Mouse (Mus musculus): ENCODE data around the gene Hlcs. TPM values are rescaled to one million over a fixed set of nuclear protein-coding genes. Genes with fewer than 3 reads are reported as not detected.

Hlcs gene
- polyA plus RNA-seq, 1 experiment: 7.8 TPM

- no peaks in the 10 kb centered on the region for H3K27me3 ChIP-seq (ENCODE audit: control insufficient read depth, insufficient read depth, low read length)
- TF ChIP-seq POLR2A (IDR thresholded peaks at IDR 0.05; ENCODE audit: control insufficient read depth, extremely low read depth, insufficient read depth, low read length, poor library complexity): no peak
- TF ChIP-seq CTCF (IDR thresholded peaks at IDR 0.05; ENCODE audit: borderline replicate concordance, control insufficient read depth, extremely low read depth, insufficient read depth, low read length, poor library complexity): no peak
- H3K36me3 ChIP-seq (ENCODE audit: control insufficient read depth, insufficient read depth, low read length): no peaks in the 10 kb centered on the region
- no peak for DNase-seq
- no peak overlapping the region for H3K27ac ChIP-seq (ENCODE audit: control insufficient read depth, insufficient read depth, low read length)
- 89% methylated on average over 21 of the region's 21 CpGs for WGBS
- H3K4me1 ChIP-seq (replicated peaks; ENCODE audit: control insufficient read depth, insufficient read depth, low read length): no peaks in the 10 kb centered on the region
- no peak overlapping the region for H3K4me3 ChIP-seq (ENCODE audit: control insufficient read depth, insufficient read depth, low read length)
These were observed 136.1 kb downstream of the Hlcs start for GRCm38 (mm10) chr16:94176997-94177857.

- TF ChIP-seq CTCF (IDR thresholded peaks at IDR 0.05; ENCODE audit: borderline replicate concordance, control insufficient read depth, extremely low read depth, insufficient read depth, low read length, poor library complexity) (no peak), POLR2A (IDR thresholded peaks at IDR 0.05; ENCODE audit: control insufficient read depth, extremely low read depth, insufficient read depth, low read length, poor library complexity) (no peak)
- Histone ChIP-seq H3K27me3 (ENCODE audit: control insufficient read depth, insufficient read depth, low read length) (no peaks in the 10 kb centered on the region), H3K36me3 (ENCODE audit: control insufficient read depth, insufficient read depth, low read length) (no peaks in the 10 kb centered on the region), H3K4me1 (replicated peaks; ENCODE audit: control insufficient read depth, insufficient read depth, low read length) (no peaks in the 10 kb centered on the region), H3K4me3 (ENCODE audit: control insufficient read depth, insufficient read depth, low read length) (no peak overlapping the region), H3K27ac (ENCODE audit: control insufficient read depth, insufficient read depth, low read length) (no peak overlapping the region)
- 73% methylated on average over 7 of the region's 7 CpGs for WGBS
- DNase-seq: no peak
These were observed 137.9 kb downstream of the Hlcs start for GRCm38 (mm10) chr16:94175366-94175986.

- DNase-seq: no peak
- no peak overlapping the region for H3K4me3 ChIP-seq (ENCODE audit: control insufficient read depth, insufficient read depth, low read length)
- TF ChIP-seq POLR2A (IDR thresholded peaks at IDR 0.05; ENCODE audit: control insufficient read depth, extremely low read depth, insufficient read depth, low read length, poor library complexity): no peak
- TF ChIP-seq CTCF (IDR thresholded peaks at IDR 0.05; ENCODE audit: borderline replicate concordance, control insufficient read depth, extremely low read depth, insufficient read depth, low read length, poor library complexity): no peak
- no peak overlapping the region for H3K27ac ChIP-seq (ENCODE audit: control insufficient read depth, insufficient read depth, low read length)
- no peaks in the 10 kb centered on the region for H3K27me3 ChIP-seq (ENCODE audit: control insufficient read depth, insufficient read depth, low read length)
- H3K4me1 ChIP-seq (replicated peaks; ENCODE audit: control insufficient read depth, insufficient read depth, low read length): no peaks in the 10 kb centered on the region
- no peaks in the 10 kb centered on the region for H3K36me3 ChIP-seq (ENCODE audit: control insufficient read depth, insufficient read depth, low read length)
- WGBS: 89% methylated on average over 1 of the region's 1 CpGs
These were observed 140.0 kb downstream of the Hlcs start for GRCm38 (mm10) chr16:94173361-94173760.

DNA sequence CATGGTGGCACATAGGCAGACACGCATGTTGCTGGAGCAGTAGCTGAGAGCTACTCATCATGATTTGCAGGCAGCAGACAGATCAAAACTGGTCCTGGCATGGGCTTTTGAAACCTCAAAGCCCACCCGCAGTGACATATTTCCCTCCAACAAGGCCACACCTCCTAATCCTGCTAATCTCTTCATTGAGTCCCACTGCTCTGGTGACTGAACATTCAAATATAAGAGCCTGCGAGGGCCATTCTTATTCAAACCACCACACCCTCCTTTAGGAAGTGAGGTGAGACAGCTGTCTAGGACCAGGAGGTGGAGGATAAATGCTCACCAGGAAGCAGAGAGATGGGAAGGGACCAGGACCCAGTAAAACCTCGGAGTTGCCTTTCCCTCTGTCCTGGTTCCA lies 143.2 kb downstream of the Hlcs start:
- WGBS: 94% methylated on average over 4 of the region's 4 CpGs
- TF ChIP-seq POLR2A (IDR thresholded peaks at IDR 0.05; ENCODE audit: control insufficient read depth, extremely low read depth, insufficient read depth, low read length, poor library complexity) (no peak), CTCF (IDR thresholded peaks at IDR 0.05; ENCODE audit: borderline replicate concordance, control insufficient read depth, extremely low read depth, insufficient read depth, low read length, poor library complexity) (no peak)
- no peak for DNase-seq
- Histone ChIP-seq H3K27ac (ENCODE audit: control insufficient read depth, insufficient read depth, low read length) (no peak overlapping the region), H3K4me1 (replicated peaks; ENCODE audit: control insufficient read depth, insufficient read depth, low read length) (no peaks in the 10 kb centered on the region), H3K27me3 (ENCODE audit: control insufficient read depth, insufficient read depth, low read length) (no peaks in the 10 kb centered on the region), H3K36me3 (ENCODE audit: control insufficient read depth, insufficient read depth, low read length) (no peaks in the 10 kb centered on the region), H3K4me3 (ENCODE audit: control insufficient read depth, insufficient read depth, low read length) (no peak overlapping the region)

- H3K27me3 ChIP-seq (ENCODE audit: control insufficient read depth, insufficient read depth, low read length): no peaks in the 10 kb centered on the region
- DNase-seq: no peak
- no peaks in the 10 kb centered on the region for H3K4me1 ChIP-seq (replicated peaks; ENCODE audit: control insufficient read depth, insufficient read depth, low read length)
- no peaks in the 10 kb centered on the region for H3K36me3 ChIP-seq (ENCODE audit: control insufficient read depth, insufficient read depth, low read length)
- no peak overlapping the region for H3K4me3 ChIP-seq (ENCODE audit: control insufficient read depth, insufficient read depth, low read length)
- no peak for TF ChIP-seq POLR2A (IDR thresholded peaks at IDR 0.05; ENCODE audit: control insufficient read depth, extremely low read depth, insufficient read depth, low read length, poor library complexity)
- TF ChIP-seq CTCF (IDR thresholded peaks at IDR 0.05; ENCODE audit: borderline replicate concordance, control insufficient read depth, extremely low read depth, insufficient read depth, low read length, poor library complexity): no peak
- H3K27ac ChIP-seq (ENCODE audit: control insufficient read depth, insufficient read depth, low read length): no peak overlapping the region
- 92% methylated on average over 16 of the region's 16 CpGs for WGBS
These were observed 144.5 kb downstream of the Hlcs start for GRCm38 (mm10) chr16:94168655-94169545.

GRCm38 (mm10) chr16:94164978-94165377 lies 148.4 kb downstream of the Hlcs start:
- 83% methylated on average over 5 of the region's 5 CpGs for WGBS
- no peaks in the 10 kb centered on the region for H3K36me3 ChIP-seq (ENCODE audit: control insufficient read depth, insufficient read depth, low read length)
- no peak for DNase-seq
- H3K4me1 ChIP-seq (replicated peaks; ENCODE audit: control insufficient read depth, insufficient read depth, low read length): no peaks in the 10 kb centered on the region
- no peak for TF ChIP-seq POLR2A (IDR thresholded peaks at IDR 0.05; ENCODE audit: control insufficient read depth, extremely low read depth, insufficient read depth, low read length, poor library complexity)
- TF ChIP-seq CTCF (IDR thresholded peaks at IDR 0.05; ENCODE audit: borderline replicate concordance, control insufficient read depth, extremely low read depth, insufficient read depth, low read length, poor library complexity): no peak
- no peak overlapping the region for H3K27ac ChIP-seq (ENCODE audit: control insufficient read depth, insufficient read depth, low read length)
- H3K27me3 ChIP-seq (ENCODE audit: control insufficient read depth, insufficient read depth, low read length): no peaks in the 10 kb centered on the region
- H3K4me3 ChIP-seq (ENCODE audit: control insufficient read depth, insufficient read depth, low read length): no peak overlapping the region

All from thymus, adult 2 months (tissue).